Mouse (Mus musculus) heart, adult 9 months (tissue): ENCODE measurements around the gene Actr2.
A peak's percentile ranks its signal among the peaks of the same experiment; 100 is the strongest.
"Not testable (repeated sequence)": the region's sequence is repeated elsewhere in the genome, so short reads cannot be mapped to it uniquely, and the experiment has no call there.

Experiments used
- DNase-seq, 2 experiments: peaks; one replicate each; pipeline ENCODE4 v3.0.0; 2022; ENCODE audit warnings: low spot score in 2 of 2

Actr2 gene

DNA sequence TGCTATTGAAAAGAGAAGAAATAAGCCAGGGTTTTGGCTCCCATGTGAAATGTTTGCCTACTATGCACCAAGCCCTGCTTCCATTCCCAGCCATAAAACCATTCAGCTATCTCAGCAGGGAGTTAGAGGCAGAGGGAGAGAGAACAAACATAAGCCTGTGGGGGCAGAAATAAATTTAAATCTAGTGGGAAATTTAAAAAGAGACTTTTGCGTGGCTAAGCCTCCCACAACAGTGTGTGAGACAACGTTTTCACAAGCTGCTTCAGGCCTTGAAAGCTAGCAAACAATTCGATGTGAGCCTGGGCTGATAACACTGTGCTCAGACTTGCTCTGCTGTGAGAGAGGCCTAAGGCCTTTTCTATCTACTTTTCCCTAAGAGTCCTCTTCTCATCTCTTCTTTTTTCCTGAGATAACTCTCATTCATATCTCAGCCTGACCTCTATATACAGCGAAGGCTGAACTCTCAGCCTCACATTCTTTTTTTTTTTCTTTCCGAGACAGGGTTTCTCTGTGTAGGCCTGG is 3.4 kb upstream of the Actr2 start:
- DNase-seq, result no peak

- peak; percentile 82 to 88 for DNase-seq
Measured at GRCm38 (mm10) chr11:20112006-20112740, 540 bp downstream of the Actr2 start.

DNA sequence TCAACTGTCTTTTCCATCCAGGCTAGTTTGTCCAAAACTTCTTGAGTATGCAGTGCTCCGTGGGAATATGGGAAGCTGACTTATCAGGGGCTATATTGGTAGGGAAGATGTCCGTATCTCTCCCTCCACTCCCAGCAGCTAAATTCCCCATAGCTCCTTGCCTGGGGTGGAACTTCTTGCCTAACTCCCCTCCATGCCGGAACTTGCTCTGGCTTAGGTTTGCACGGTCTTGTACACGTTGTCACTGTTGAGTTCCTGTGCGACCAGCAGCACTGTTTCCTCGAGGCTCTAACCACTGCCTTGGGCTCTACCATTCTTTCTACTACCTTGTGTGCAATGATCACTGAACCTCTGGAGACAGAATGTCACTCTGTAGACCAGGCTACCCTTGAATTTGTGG is 4.6 kb downstream of the Actr2 start:
- DNase-seq, result no peak

GRCm38 (mm10) chr11:20107683-20108082 is 5.0 kb downstream of the Actr2 start:
- DNase-seq, result no peak

- DNase-seq, result no peak
Measured at GRCm38 (mm10) chr11:20106946-20107345, 5.8 kb downstream of the Actr2 start.

GRCm38 (mm10) chr11:20103949-20104348 is 8.8 kb downstream of the Actr2 start:
- DNase-seq, result no peak

DNA sequence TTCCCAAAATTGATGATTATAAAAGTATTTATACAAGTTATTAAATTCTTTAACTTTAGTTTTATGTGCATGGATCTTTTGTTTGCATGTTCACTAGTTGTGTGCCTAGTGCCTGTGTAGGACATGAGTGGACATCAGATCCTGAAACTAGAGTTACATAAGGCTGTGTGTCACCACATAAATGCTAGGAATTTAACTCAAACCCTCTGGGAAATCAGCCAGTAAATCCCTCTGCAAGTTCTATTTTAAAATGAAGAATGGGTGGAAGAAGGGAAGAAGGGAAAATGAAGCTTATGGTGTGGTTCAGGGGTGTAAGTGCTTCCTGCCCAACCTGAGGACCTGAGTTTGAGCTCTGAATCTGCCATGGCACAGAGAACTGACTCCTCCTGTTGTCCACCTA is 26.4 kb downstream of the Actr2 start:
- DNase-seq, result no peak

- no peak for DNase-seq
Measured at GRCm38 (mm10) chr11:20085635-20086034, 27.1 kb downstream of the Actr2 start.

DNA sequence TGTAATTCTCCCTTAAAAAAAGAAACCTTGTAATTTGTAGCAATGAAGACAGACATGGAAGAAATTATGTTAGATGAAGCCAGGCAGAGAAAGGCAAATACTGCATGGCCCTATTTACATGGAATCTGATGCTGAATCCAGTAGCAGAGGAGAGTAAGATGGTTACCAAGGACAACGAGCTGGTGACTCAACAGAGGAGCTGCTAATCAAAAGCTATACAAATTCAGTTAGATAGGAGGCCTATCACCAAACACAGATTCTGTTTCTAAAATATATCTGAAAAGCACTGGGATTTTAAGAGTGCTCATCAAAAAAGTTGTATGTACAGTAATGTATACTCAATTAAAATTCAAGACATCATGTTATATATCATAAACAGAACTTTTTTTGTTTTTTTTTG is 37.3 kb downstream of the Actr2 start:
- DNase-seq, result no peak

- DNase-seq, result no peak
Measured at GRCm38 (mm10) chr11:20072826-20073225, 39.9 kb downstream of the Actr2 start.

DNA sequence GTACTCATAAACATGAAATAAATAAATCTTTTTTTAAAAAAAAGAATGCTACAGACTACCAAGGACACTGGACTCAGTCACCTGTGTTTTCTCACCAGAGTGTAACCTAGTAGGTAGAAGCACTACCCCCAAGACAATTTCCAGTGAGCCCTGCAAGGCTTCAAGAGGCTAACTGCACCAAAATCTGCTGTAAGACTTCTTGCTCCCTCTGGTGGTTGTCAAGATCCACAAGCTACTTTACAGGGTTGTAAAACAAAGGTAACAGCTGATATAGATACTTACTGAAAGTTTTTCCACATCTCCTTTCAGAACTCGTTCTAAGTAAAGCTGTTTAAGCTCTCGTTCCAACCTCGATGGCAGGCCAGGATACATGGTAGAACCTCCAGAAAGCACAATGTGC is 40.5 kb downstream of the Actr2 start:
- DNase-seq, result peak in 1 of 2 experiments; percentile 14

DNA sequence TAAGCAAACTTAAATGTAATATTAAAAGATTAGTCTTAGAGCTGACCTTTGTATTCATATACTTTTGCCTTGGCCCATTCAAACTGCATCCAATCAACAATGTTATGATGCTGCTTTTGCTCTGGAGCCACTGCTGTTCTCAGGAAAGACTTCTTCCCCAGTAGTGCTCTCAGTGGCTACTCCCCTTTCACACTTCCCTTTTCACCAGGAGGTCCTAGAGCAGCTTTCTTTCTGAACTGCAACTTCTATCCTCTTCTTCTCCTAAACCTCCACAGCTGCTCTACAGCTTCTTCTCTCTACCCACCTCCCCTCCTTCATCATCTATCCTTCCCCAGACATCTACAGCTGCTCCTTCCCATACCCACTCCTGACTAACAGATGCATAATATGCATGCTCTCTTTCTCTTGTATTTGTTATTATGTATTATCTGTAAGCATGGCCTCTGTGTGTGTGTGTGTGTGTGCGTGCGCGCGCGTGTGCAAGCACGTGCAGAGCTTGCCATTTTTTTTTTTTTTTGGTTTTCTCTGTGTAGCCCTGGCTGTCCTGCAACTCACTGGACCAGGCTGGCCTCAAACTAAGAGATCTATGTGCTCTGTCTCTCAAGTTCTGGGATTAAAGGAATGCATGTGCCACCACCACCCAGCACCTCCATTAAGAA is 44.2 kb downstream of the Actr2 start:
- DNase-seq, result no peak

- no peak for DNase-seq
Measured at GRCm38 (mm10) chr11:20067521-20067920, 45.2 kb downstream of the Actr2 start.

DNA sequence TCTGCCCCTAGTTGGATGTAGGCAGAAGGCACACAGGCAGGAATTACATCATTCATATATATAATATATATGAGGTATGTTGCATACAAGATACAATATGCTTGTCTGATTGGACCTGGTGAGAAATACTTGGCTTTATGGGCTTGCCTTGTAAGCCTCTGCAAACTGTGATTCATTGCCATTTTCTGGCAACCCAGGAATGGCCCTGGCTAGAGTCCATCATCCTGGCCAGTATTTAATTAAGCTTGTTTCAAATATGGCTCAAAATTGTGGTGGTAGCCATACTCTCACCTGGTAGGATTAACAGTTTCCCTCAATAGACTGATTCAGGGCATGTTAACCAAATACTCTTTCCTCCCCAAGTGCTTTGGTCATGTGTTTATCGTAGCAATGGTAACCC is 46.6 kb downstream of the Actr2 start:
- DNase-seq, result peak in 1 of 2 experiments; percentile 6

GRCm38 (mm10) chr11:20064926-20065325 is 47.8 kb downstream of the Actr2 start:
- DNase-seq, result no peak

GRCm38 (mm10) chr11:20064086-20064485 is 48.6 kb downstream of the Actr2 start:
- DNase-seq, result not testable (repeated sequence)

- DNase-seq, result not testable (repeated sequence)
Measured at GRCm38 (mm10) chr11:20062801-20063200, 49.9 kb downstream of the Actr2 start.

DNA sequence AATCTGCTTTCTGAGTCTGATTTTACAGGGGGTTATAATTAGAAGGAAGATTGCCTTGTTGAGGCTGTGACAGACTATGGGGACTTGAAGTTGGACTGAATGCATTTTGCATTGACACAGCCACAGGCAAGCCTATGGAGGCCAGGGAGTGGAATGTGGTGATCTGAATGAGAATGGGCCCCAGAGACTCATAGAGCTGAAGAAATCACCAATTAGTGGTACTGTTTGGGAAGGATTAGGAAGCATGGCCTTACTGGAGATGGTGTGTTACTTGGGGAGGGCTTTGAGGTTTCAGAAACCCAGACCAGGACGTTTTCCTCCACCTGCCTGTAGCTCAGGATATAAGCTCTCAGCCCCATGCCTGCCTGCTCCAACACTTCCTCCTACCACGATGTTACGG is 53.0 kb downstream of the Actr2 start:
- DNase-seq, result no peak

DNA sequence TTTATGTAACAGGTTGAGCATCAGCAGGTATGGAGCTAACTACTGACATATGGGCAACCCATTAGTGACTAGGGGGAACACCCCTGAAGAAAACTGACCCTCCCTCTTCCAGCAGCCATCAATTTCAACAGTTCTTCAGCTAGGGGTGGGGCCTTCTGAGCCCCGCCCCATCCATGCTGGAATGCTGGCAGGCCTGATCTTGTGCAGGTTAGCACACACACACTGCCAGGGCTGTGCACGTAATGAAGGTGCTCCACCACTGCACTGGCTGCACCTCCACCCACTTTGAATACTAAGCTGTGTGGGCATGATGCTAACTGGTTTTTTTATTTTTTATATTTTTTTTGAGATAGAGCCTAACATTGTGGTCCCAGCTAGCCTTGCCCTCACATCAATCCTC is 55.3 kb downstream of the Actr2 start:
- no peak for DNase-seq

GRCm38 (mm10) chr11:20056168-20056567 is 56.5 kb downstream of the Actr2 start:
- DNase-seq, result no peak

DNA sequence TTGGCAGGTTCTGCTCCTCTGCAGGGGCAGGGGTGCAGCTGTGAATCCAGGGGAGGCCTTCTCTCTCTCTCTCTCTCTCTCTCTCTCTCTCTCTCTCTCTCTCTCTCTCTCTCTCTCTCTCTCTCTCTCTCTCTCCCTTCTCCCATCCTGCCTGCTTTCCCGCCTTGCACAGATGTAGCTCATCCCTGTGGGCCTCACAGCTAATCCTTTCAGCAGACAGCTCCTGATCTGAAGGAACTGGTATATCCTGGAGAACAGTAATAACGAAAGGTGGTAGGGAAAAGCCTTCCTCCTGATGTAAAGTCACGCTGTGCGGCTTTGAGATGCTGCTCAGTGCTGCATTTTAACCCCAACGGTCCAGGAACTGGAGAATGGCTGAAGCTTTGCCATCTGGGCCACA is 58.1 kb downstream of the Actr2 start:
- DNase-seq, result no peak

- DNase-seq, result no peak
Measured at GRCm38 (mm10) chr11:20053951-20054350, 58.8 kb downstream of the Actr2 start.

- no peak for DNase-seq
Measured at GRCm38 (mm10) chr11:20052814-20053536, 59.7 kb downstream of the Actr2 start.
